13 mouse cellular contexts compared by ENCODE assay signal in genomic region chr11:118770789-118771188, GRCm38 (mm10).
"Had no signal": no experiment of that assay in that cellular context is flagged by ENCODE, and none has a peak within 500 bp of the region (broad histone marks: within the 10 kb centered on the region; RNA-seq: fewer than 3 reads in every experiment).

No protein-coding gene starts in this region.

- H3K27ac ChIP-seq: kidney, embryonic 15.5 days; limb, embryonic 13.5 days; liver, embryonic 14.5 days; stomach, embryonic 15.5 days had no signal

- H3K27me3 ChIP-seq: midbrain, embryonic 13.5 days; stomach, embryonic 15.5 days had no signal

- DNase-seq: kidney, adult 2 months; kidney, postnatal 14 days; layer of hippocampus, postnatal 36 days; left cerebral cortex, postnatal 4 days; lung, adult 18-20 months; retina, postnatal 1 day; thymus, adult 2 months; thymus, postnatal 36 days had no signal

- H3K36me3 ChIP-seq: kidney, embryonic 15.5 days; limb, embryonic 13.5 days; midbrain, embryonic 13.5 days; stomach, embryonic 15.5 days had no signal

- H3K4me1 ChIP-seq: stomach, embryonic 15.5 days had no signal

- ATAC-seq: midbrain, embryonic 13.5 days had no signal

- H3K4me2 ChIP-seq: kidney, embryonic 15.5 days; limb, embryonic 13.5 days; midbrain, embryonic 13.5 days; stomach, embryonic 15.5 days had no signal

- H3K9me3 ChIP-seq: kidney, embryonic 15.5 days; limb, embryonic 13.5 days; midbrain, embryonic 13.5 days; stomach, embryonic 15.5 days had no signal

- H3K4me3 ChIP-seq: kidney, embryonic 15.5 days; limb, embryonic 13.5 days; midbrain, embryonic 13.5 days; stomach, embryonic 15.5 days had no signal

- H3K9ac ChIP-seq: kidney, embryonic 15.5 days; limb, embryonic 13.5 days; liver, embryonic 14.5 days; midbrain, embryonic 13.5 days; stomach, embryonic 15.5 days had no signal
